Mouse (Mus musculus): ENCODE results near the gene Cep83. TPM values are rescaled to one million over a fixed set of nuclear protein-coding genes. Genes with fewer than 3 reads are reported as not detected.
"Not testable (repeated sequence)": the region's sequence is repeated elsewhere in the genome, so short reads cannot be mapped to it uniquely, and the experiment has no call there.

The Cep83 gene
- 10 to 100 TPM; 16.1 to 24.7 (median 22.1) TPM for polyA plus RNA-seq (2017; shearing (Covaris generic))

DNA sequence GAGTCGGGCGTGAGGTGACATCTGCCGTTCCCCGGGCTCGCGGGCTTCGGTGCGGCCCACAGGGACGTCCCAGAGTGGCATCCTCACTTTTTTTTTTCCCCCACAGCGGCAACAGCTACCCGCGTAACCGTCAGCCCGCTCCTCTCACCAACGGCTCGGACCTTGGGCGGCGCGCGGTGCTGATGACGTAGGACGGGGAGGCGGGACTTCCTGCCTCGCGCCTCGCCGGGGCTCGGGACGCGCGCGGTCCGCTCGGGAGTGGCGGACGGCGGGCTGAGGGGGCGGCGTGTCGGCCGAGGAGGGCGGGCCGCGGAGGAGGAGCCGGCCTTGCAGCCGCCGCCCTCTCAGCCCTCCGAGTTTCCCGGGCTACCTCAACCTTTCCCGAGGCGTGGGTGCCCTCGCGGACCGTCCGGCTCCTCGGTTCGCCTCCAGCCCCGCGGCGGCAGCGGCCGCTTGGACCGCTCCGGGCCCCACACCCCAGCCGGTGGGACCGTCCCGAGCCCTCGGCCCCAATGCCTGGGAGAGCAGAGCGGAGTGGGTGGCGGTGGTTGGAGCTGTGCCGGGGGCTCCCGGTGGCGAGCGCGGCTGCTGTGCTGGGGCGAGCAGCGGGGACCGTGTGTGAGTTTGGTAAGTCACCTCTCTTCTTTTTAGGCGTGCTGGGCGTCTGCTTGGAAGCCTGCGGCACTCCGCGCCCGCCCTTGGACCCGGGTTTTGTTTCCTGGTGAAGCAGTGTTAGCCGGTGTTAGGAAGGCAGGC, at the start of gene Cep83:
TSS of gene Cep83 (plus strand) at position 235 of the 756 bp plus-strand sequence.
- ATAC-seq: peak; percentile 74

- no peak for ATAC-seq
Observed at GRCm38 (mm10) chr10:94639281-94639680, 49.2 kb upstream of the Cep83 start.

DNA sequence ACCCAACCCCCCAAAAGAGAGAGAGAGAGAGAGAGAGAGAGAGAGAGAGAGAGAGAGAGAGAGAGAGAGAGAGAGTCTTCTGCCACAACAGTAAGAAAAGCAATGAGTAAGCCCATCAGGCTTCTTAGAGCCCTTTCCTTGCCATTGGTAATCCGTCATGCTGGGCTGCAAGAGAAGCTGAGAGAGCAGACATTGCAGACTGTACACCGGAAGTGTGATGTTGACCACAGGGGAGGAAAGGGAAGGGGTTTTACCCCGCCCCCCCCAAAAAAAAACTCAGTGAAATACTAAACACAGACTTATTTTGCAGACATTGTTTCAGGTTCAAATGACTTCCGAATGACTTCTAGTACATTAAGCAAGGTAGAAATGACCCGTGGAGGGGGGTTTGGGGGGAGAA, 48.4 kb upstream of the Cep83 start:
- no peak for ATAC-seq

- ATAC-seq: no peak
Observed at GRCm38 (mm10) chr10:94664036-94664435, 24.4 kb upstream of the Cep83 start.

DNA sequence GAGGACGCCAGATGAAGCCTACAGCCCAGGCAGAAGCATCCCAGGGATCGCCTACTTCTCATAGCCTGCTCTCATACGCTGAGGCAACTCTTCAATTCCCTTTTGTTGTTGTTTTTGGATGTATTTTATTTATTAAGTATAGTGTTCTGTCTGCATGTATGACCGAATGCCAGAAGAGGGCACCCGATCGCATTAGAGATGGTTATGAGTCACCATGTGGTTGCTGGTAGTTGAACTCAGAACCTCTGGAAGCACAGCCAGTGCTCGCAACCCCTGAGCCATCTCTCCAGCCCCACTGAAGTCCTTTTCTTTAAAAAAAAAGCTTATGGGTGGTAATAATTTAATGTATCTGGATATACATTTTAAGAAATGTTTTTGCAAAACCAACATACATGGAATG, 24.0 kb upstream of the Cep83 start:
- ATAC-seq: no peak

DNA sequence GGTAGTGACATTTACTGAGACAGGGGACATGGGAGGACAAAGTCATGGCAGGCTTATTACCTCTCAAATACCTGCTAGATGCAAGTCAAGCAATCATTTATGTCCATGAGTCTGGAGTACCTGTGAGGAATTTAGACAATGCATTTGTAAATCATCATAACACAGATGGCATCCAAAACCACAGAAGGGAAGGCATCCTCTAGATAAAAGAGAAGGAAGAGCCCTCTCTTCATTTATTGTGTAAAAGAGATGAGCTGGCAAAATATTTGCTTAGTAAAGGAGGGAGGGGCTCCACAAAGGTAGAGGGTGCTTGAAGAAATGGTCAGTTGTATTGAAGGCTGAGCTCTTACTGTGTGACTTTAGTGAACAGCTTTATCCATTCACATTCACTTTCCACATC, 20.3 kb upstream of the Cep83 start:
- ATAC-seq: no peak

DNA sequence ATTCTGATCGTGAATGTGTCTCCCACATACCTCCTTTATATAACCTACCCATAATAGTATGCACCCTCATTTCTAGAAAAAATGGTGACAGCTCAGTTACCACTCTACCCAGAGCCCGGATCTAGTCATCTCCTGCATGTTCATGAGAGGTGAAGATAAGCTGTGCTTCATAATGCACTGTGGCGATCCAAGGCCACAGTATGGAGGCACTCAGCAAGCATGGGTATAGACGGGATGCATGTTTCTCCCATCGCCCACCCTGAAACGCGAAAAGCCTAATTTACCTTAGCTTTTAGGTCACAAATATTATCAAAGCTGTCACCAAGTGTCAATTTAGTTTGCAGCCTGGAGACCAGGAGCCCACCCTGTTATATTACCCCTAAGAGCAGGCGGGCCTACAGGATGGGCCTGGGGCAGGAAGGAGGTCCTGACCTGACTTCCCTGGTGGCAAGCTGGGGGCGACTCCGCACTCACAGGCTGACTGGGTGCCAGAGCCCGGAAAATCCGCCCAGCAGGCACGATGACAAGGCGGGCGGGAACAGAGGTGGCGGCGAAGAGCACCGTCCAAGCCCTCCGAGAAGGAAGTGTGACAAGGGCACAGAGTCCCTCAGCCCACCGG, 544 bp upstream of the Cep83 start:
- ATAC-seq: peak; percentile 59

DNA sequence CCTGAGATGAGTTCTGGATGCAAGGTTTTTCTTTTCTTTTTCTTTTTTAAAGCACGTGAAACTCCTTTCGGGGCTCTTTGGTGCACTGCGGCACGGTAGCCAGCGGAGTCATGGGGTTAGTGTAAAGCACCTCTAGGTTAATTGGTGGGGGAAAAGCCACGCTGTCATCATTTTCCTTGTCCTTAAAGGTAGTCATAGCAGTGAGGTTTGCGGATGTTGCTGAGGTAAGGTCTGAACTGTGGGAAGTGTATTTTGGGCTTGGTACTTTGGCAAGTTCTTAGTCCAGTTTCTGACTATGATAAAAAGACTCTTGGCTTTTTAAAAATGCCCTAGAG, 689 bp downstream of the Cep83 start:
- ATAC-seq: peak; percentile 56

GRCm38 (mm10) chr10:94690376-94690775, 1.9 kb downstream of the Cep83 start:
- no peak for ATAC-seq

DNA sequence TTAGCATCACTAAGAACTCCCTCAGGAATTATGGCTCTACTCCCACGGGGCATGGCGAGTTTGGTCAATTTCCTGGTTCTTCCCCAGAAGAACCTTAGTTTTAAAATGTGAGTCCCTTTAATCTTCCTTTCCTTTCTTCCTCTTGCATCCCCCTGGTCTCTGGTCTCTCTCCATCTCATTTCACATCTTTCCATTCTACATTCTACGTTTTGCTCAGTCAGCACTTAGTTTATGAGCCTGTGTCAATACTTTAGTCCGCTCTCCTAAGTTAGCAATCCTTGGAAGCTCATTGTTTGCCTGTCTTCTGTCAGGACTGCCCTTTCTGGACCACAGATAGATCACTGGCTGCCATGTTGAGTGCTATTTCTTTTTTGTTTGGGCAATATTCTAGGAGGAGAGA, 3.7 kb downstream of the Cep83 start:
- no peak for ATAC-seq

GRCm38 (mm10) chr10:94705643-94706258, 17.3 kb downstream of the Cep83 start:
- no peak for ATAC-seq

DNA sequence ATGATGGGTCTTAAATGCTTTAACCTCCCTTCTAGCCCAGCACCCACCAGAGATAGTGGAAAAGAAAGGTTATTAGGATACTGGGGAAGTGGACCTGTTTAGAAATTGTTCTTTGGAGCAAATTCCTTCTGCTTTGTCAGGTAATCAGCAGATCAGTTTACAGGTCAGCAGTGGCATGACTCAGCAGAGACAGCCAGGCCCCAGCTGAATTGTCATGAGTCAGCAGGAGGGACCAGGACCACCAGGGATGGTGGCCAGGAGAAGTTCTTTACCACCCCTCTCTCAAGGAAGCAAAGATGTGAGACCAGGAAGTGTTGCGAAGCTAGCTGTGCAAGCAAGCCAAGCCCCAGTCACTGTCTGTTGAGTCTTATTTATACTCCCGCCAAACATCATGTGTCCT, 18.2 kb downstream of the Cep83 start:
- no peak for ATAC-seq

- no peak for ATAC-seq
Observed at GRCm38 (mm10) chr10:94709622-94710319, 21.3 kb downstream of the Cep83 start.

GRCm38 (mm10) chr10:94710320-94710695, 21.9 kb downstream of the Cep83 start:
- ATAC-seq: no peak

- no peak for ATAC-seq
Observed at GRCm38 (mm10) chr10:94720300-94720699, 31.8 kb downstream of the Cep83 start.

- ATAC-seq: not testable (repeated sequence)
Observed at GRCm38 (mm10) chr10:94728053-94728452, 39.6 kb downstream of the Cep83 start.

DNA sequence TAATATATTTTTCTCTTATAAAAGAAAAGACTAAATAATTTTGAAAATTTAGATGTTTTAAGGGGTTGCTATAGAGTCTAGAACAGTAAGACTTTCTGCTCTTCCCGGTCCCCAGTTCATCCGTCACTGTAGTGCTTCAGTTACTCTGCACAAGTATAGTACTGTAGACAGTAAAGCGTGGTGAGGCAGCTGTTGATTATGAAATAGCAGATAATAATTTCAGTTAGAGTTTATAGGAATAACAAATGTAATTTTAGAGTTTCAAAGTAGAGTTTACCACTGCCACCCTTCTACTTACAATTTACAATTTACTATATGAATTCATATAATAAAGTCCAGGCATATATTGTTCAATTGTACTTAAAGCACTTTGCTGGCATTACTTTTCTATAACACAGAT, 42.0 kb downstream of the Cep83 start:
- no peak for ATAC-seq

GRCm38 (mm10) chr10:94734829-94735228, 46.4 kb downstream of the Cep83 start:
- no peak for ATAC-seq

DNA sequence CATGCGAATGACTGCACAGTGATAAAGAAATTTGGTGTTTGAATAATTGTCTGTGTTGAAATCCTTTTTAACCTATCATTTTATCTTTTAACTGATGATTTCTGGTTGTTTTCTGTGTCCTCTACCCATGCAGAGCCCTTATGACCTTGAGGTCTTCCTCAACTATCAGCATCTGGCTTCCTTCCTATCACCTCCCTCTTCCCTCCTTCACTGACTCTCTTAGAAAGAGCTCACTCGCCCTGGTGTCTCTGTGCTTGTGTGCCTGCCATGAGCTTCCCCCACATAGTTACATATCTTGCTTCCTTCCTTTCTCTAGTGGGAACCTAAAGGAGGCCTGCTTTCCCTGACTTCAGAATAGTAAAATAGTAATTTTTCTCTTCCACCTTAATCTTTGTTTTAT, 51.8 kb downstream of the Cep83 start:
- no peak for ATAC-seq

DNA sequence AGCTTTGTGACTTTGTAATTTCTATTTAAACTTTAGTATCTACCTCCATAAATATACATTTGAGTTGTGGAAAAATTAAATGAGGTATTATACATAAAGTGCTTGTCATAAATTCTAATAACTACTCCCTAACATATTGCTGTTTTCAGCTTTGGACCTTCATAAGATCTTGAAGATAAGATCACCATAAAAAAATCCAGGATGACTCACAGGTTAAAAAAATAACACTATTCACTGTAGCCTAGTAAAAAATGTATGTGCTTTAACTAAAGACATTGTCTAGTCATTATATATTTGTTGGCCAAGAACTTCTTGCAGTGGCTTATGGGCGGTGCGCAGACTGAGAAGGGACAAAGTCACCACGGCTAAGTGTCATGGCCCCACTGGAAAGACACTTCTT, 53.0 kb downstream of the Cep83 start:
- ATAC-seq: no peak

DNA sequence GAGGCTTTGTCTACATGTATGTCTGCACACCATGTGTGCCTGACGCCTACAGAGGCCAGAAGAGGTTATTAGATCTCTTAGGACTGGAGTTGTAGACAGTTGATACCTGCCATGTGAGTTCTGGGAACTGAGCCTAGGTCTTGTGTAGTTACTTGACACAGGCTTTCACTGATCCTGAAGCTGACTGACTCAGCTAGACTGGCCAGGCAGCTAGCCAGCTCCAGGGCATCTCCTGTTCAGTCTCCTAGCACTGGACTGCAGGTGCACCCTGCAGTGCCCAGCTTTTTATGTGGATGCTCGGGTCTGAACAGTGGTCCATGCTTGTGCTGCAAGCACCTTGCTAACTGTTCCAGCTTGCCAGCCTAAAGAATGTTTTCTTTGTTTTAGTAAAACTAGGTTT, 58.6 kb downstream of the Cep83 start:
- ATAC-seq: no peak

GRCm38 (mm10) chr10:94771496-94771895, 83.0 kb downstream of the Cep83 start:
- no peak for ATAC-seq

DNA sequence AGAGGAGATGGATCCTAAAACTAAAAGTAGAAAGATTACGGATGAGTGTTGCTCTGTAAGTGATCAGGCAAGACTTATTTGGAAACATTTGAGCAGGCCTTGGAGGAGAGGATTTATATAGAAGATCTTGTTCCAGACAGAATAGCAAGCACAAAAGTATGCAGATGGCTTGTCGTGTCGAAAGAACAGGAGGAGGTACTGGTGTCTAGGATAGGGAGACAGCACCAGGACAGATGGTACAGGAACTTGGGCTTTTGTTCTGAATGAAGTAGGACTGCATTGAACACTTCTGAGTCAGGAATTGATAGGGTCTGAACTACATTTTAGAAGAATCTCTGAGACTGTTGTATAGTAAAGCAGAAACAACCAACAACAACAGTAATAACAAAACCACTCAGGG, 89.1 kb downstream of the Cep83 start:
- no peak for ATAC-seq

DNA sequence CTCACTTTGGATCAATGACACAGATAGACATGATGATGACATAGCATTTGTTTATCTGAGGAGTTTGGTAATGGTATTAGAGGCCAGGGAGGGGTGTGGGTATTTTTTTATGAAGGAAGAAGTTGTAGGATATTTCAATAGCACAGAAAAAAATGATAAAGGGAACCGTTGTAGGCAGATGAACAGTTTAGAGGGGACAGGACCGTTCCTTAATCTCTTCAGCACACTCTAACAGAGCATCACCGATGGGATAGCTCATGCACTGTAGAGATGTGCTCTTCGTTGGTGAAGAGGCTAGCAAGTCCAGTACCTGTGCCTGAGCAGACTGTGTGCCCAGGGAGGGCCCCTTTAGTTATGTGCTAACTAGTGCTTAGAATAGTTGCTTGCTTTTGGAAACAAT, 90.9 kb downstream of the Cep83 start:
- no peak for ATAC-seq
